Comparison of ENCODE assay signal across 24 mouse cellular contexts in genomic region chr2:107552569-107552968, GRCm38 (mm10).
A peak's percentile ranks its signal among the peaks of the same experiment; 100 is the strongest.
DNase-seq lines count a peak whose midpoint lies in the region; ATAC-seq and TF ChIP-seq lines count a peak whose summit lies in the region.
"Had no signal": no experiment of that assay in that cellular context is flagged by ENCODE, and none has a peak within 500 bp of the region (broad histone marks: within the 10 kb centered on the region; RNA-seq: fewer than 3 reads in every experiment).

No protein-coding gene starts in this region.

- H3K36me3 ChIP-seq in hindbrain, embryonic 15.5 days = no peaks in the 10 kb centered on the region
- H3K36me3 ChIP-seq in hindbrain, postnatal 0 days (ENCODE audit: insufficient read depth, low read length) = no peaks in the 10 kb centered on the region
- H3K36me3 ChIP-seq in neural tube, embryonic 13.5 days = no peaks in the 10 kb centered on the region
- no peaks in the 10 kb centered on the region for H3K36me3 ChIP-seq in neural tube, embryonic 15.5 days
- no peaks in the 10 kb centered on the region for H3K36me3 ChIP-seq in midbrain, embryonic 14.5 days (ENCODE audit: control insufficient read depth, insufficient read depth, low read length)
- H3K36me3 ChIP-seq in midbrain, embryonic 16.5 days (ENCODE audit: control insufficient read depth, insufficient read depth, low read length) = no peaks in the 10 kb centered on the region
- H3K36me3 ChIP-seq in kidney, embryonic 14.5 days (ENCODE audit: control insufficient read depth, insufficient read depth, low read length) = no peaks in the 10 kb centered on the region
- H3K36me3 ChIP-seq: forebrain, embryonic 10.5 days; heart, embryonic 10.5 days; heart, embryonic 13.5 days had no signal

- no peaks in the 10 kb centered on the region for H3K27me3 ChIP-seq in hindbrain, embryonic 15.5 days
- H3K27me3 ChIP-seq in hindbrain, postnatal 0 days (ENCODE audit: insufficient read depth, low read length) = no peaks in the 10 kb centered on the region
- H3K27me3 ChIP-seq in neural tube, embryonic 13.5 days = no peaks in the 10 kb centered on the region
- H3K27me3 ChIP-seq in neural tube, embryonic 15.5 days (replicated peaks) = no peaks in the 10 kb centered on the region
- H3K27me3 ChIP-seq in midbrain, embryonic 14.5 days (ENCODE audit: control insufficient read depth, insufficient read depth, low read length) = no peaks in the 10 kb centered on the region
- H3K27me3 ChIP-seq in midbrain, embryonic 16.5 days (ENCODE audit: control insufficient read depth, insufficient read depth, low read depth, low read length) = no peaks in the 10 kb centered on the region
- H3K27me3 ChIP-seq in kidney, embryonic 14.5 days (ENCODE audit: control insufficient read depth, insufficient read depth, low read length) = no peaks in the 10 kb centered on the region
- H3K27me3 ChIP-seq: forebrain, embryonic 13.5 days; heart, embryonic 13.5 days had no signal

- H3K27ac ChIP-seq in hindbrain, embryonic 15.5 days (replicated peaks) = 0 out of 2 replicates have a peak overlapping the region, but pooled peaks have one; percentile 45
- no peak overlapping the region; the same call in 1 of the 2 replicates for H3K27ac ChIP-seq in hindbrain, postnatal 0 days
- no peak overlapping the region; the same call in 1 of the 2 replicates for H3K27ac ChIP-seq in neural tube, embryonic 13.5 days (replicated peaks)
- no peak overlapping the region for H3K27ac ChIP-seq in neural tube, embryonic 15.5 days (replicated peaks)
- H3K27ac ChIP-seq in midbrain, embryonic 14.5 days (replicated peaks; ENCODE audit: low read depth, low read length) = 0 out of 2 replicates have a peak overlapping the region, but pooled peaks have one; percentile 13
- no peak overlapping the region for H3K27ac ChIP-seq in midbrain, embryonic 16.5 days (ENCODE audit: low read length)
- H3K27ac ChIP-seq in kidney, embryonic 14.5 days (ENCODE audit: low read depth, low read length) = no peak overlapping the region
- H3K27ac ChIP-seq: forebrain, embryonic 10.5 days; forebrain, embryonic 13.5 days; heart, adult 2 months; heart, embryonic 10.5 days; heart, embryonic 13.5 days had no signal

- no peak for DNase-seq in hindbrain, postnatal 0 days (ENCODE audit: low spot score)
- peak; percentile 15 for DNase-seq in midbrain, embryonic 14.5 days
- no peak for DNase-seq in layer of hippocampus, postnatal 14 days (ENCODE audit: low spot score in 2 of 2)
- DNase-seq: adrenal gland, adult 2 months; adrenal gland, postnatal 14 days; cerebellum, adult 11-12 months; cerebellum, adult 8-10 months; cerebellum, postnatal 10 days; gastrocnemius, postnatal 10 days; gastrocnemius, postnatal 36 days; heart, adult 2 months; heart, postnatal 14 days; heart, postnatal 4 days had no signal

- no peak for ATAC-seq in hindbrain, embryonic 15.5 days (ENCODE audit: low FRiP score, low read depth)
- ATAC-seq in hindbrain, postnatal 0 days = no peak
- ATAC-seq in neural tube, embryonic 13.5 days (ENCODE audit: low read depth) = peak; percentile 40; the same call in 1 of the 2 replicates
- no peak for ATAC-seq in neural tube, embryonic 15.5 days (ENCODE audit: low FRiP score)
- ATAC-seq in midbrain, embryonic 14.5 days (ENCODE audit: low FRiP score, low TSS enrichment) = 0 out of 2 replicates have a peak, but pooled peaks have one; percentile 24
- ATAC-seq in midbrain, embryonic 16.5 days = 0 out of 2 replicates have a peak, but pooled peaks have one; percentile 36
- no peak for ATAC-seq in kidney, embryonic 14.5 days (ENCODE audit: low FRiP score, low TSS enrichment)
- ATAC-seq: CD4-positive, CD25-positive, alpha-beta regulatory T cell, adult 4 months; forebrain, embryonic 13.5 days; forebrain, embryonic 16.5 days had no signal

- no peak for TF ChIP-seq CTCF in hindbrain, postnatal 0 days (IDR thresholded peaks at IDR 0.05; ENCODE audit: low read depth)

- no peaks in the 10 kb centered on the region for H3K4me1 ChIP-seq in hindbrain, embryonic 15.5 days (replicated peaks)
- no peaks in the 10 kb centered on the region for H3K4me1 ChIP-seq in hindbrain, postnatal 0 days (ENCODE audit: insufficient read depth, low read length)
- no peaks in the 10 kb centered on the region for H3K4me1 ChIP-seq in neural tube, embryonic 13.5 days (replicated peaks)
- H3K4me1 ChIP-seq in neural tube, embryonic 15.5 days = no peaks in the 10 kb centered on the region
- no peaks in the 10 kb centered on the region for H3K4me1 ChIP-seq in midbrain, embryonic 14.5 days (ENCODE audit: control insufficient read depth, insufficient read depth, low read length)
- H3K4me1 ChIP-seq in midbrain, embryonic 16.5 days (ENCODE audit: control insufficient read depth, insufficient read depth, low read length) = peaks cover 6% of the 10 kb centered on the region; the same call in 1 of the 2 replicates
- H3K4me1 ChIP-seq in kidney, embryonic 14.5 days (ENCODE audit: control insufficient read depth, insufficient read depth, low read length) = no peaks in the 10 kb centered on the region
- H3K4me1 ChIP-seq: forebrain, embryonic 10.5 days; forebrain, embryonic 13.5 days; heart, embryonic 10.5 days; heart, embryonic 13.5 days had no signal

- 53% methylated on average over 1 of the region's 1 CpGs for WGBS in hindbrain, embryonic 15.5 days
- 49% methylated on average over 1 of the region's 1 CpGs for WGBS in hindbrain, postnatal 0 days
- WGBS in neural tube, embryonic 13.5 days = 43% methylated on average over 1 of the region's 1 CpGs
- 34% methylated on average over 1 of the region's 1 CpGs for WGBS in neural tube, embryonic 15.5 days
- 20% methylated on average over 1 of the region's 1 CpGs for WGBS in midbrain, embryonic 14.5 days
- 28% methylated on average over 1 of the region's 1 CpGs for WGBS in midbrain, embryonic 16.5 days
- WGBS in kidney, embryonic 14.5 days = 97% methylated on average over 1 of the region's 1 CpGs

- H3K9me3 ChIP-seq in hindbrain, embryonic 15.5 days = no peaks in the 10 kb centered on the region
- H3K9me3 ChIP-seq in hindbrain, postnatal 0 days (ENCODE audit: low read length) = no peaks in the 10 kb centered on the region
- no peaks in the 10 kb centered on the region for H3K9me3 ChIP-seq in neural tube, embryonic 13.5 days
- no peaks in the 10 kb centered on the region for H3K9me3 ChIP-seq in neural tube, embryonic 15.5 days (replicated peaks)
- H3K9me3 ChIP-seq in midbrain, embryonic 14.5 days (ENCODE audit: control insufficient read depth, low read length) = no peaks in the 10 kb centered on the region
- H3K9me3 ChIP-seq in midbrain, embryonic 16.5 days (replicated peaks; ENCODE audit: control insufficient read depth, low read length, poor library complexity, severe bottlenecking) = no peaks in the 10 kb centered on the region
- H3K9me3 ChIP-seq in kidney, embryonic 14.5 days (ENCODE audit: control insufficient read depth, low read length) = no peaks in the 10 kb centered on the region
- H3K9me3 ChIP-seq: forebrain, embryonic 10.5 days; forebrain, embryonic 13.5 days; heart, embryonic 10.5 days; heart, embryonic 13.5 days had no signal

- no peak overlapping the region for H3K4me3 ChIP-seq in hindbrain, embryonic 15.5 days
- no peak overlapping the region for H3K4me3 ChIP-seq in hindbrain, postnatal 0 days (ENCODE audit: low read length)
- no peak overlapping the region for H3K4me3 ChIP-seq in neural tube, embryonic 13.5 days
- H3K4me3 ChIP-seq in neural tube, embryonic 15.5 days (replicated peaks) = no peak overlapping the region
- H3K4me3 ChIP-seq in midbrain, embryonic 14.5 days (replicated peaks; ENCODE audit: low read depth, low read length) = no peak overlapping the region
- no peak overlapping the region for H3K4me3 ChIP-seq in midbrain, embryonic 16.5 days (ENCODE audit: low read depth, low read length)
- H3K4me3 ChIP-seq in kidney, embryonic 14.5 days (ENCODE audit: low read length) = no peak overlapping the region
- H3K4me3 ChIP-seq: forebrain, embryonic 10.5 days; forebrain, embryonic 13.5 days; heart, adult 2 months; heart, embryonic 10.5 days; heart, embryonic 13.5 days had no signal

- no peak overlapping the region for H3K4me2 ChIP-seq in hindbrain, embryonic 15.5 days
- H3K4me2 ChIP-seq in hindbrain, postnatal 0 days (ENCODE audit: low read depth, low read length) = no peak overlapping the region
- H3K4me2 ChIP-seq in neural tube, embryonic 13.5 days = no peak overlapping the region
- H3K4me2 ChIP-seq in neural tube, embryonic 15.5 days = no peak overlapping the region
- no peak overlapping the region for H3K4me2 ChIP-seq in midbrain, embryonic 14.5 days (ENCODE audit: low read length)
- H3K4me2 ChIP-seq in midbrain, embryonic 16.5 days (ENCODE audit: low read length) = no peak overlapping the region
- no peak overlapping the region for H3K4me2 ChIP-seq in kidney, embryonic 14.5 days (replicated peaks; ENCODE audit: low read depth, low read length)
- H3K4me2 ChIP-seq: forebrain, embryonic 13.5 days; heart, embryonic 13.5 days had no signal

- H3K9ac ChIP-seq in hindbrain, embryonic 15.5 days = no peak overlapping the region
- no peak overlapping the region for H3K9ac ChIP-seq in hindbrain, postnatal 0 days (replicated peaks; ENCODE audit: low read length)
- H3K9ac ChIP-seq in neural tube, embryonic 13.5 days = no peak overlapping the region
- no peak overlapping the region for H3K9ac ChIP-seq in neural tube, embryonic 15.5 days (replicated peaks)
- H3K9ac ChIP-seq in midbrain, embryonic 14.5 days (replicated peaks; ENCODE audit: low read length) = no peak overlapping the region
- H3K9ac ChIP-seq in midbrain, embryonic 16.5 days (ENCODE audit: low read depth, low read length) = no peak overlapping the region
- no peak overlapping the region for H3K9ac ChIP-seq in kidney, embryonic 14.5 days (ENCODE audit: low read depth, low read length)
- H3K9ac ChIP-seq: forebrain, embryonic 13.5 days; heart, embryonic 13.5 days had no signal

Comparison
In these comparisons a context has a peak if more than half of its experiments do, and no peak if none do; other contexts are left out.
1. ATAC-seq: peak in neural tube, embryonic 13.5 days (single experiment), midbrain, embryonic 14.5 days (single experiment) and midbrain, embryonic 16.5 days (single experiment); none in hindbrain, embryonic 15.5 days (single experiment), hindbrain, postnatal 0 days (single experiment), neural tube, embryonic 15.5 days (single experiment) and kidney, embryonic 14.5 days (single experiment).
2. H3K27ac ChIP-seq: peak in hindbrain, embryonic 15.5 days (single experiment) and midbrain, embryonic 14.5 days (single experiment); none in hindbrain, postnatal 0 days (single experiment), neural tube, embryonic 13.5 days (single experiment), neural tube, embryonic 15.5 days (single experiment), midbrain, embryonic 16.5 days (single experiment) and kidney, embryonic 14.5 days (single experiment).